Mouse (Mus musculus) macrophage (primary cell): ENCODE data around the gene Mief2. TPM values are rescaled to one million over a fixed set of nuclear protein-coding genes. Genes with fewer than 3 reads are reported as not detected.
A peak's percentile ranks its signal among the peaks of the same experiment; 100 is the strongest.

ENCODE experiments used
- H3K27ac ChIP-seq: fragments of 350-480 bp; formaldehyde crosslinking; 2 replicates; pipeline ENCODE4 v1.9.0; 2021
- H3K36me3 ChIP-seq: fragments of 350-480 bp; formaldehyde crosslinking; 2 replicates; pipeline ENCODE4 v1.9.0; 2021; ENCODE audit errors: inconsistent target
- H3K4me3 ChIP-seq: fragments of 350-480 bp; formaldehyde crosslinking; 2 replicates; pipeline ENCODE4 v1.9.0; 2021; ENCODE audit errors: inconsistent target
- H3K79me2 ChIP-seq: fragments of 350-480 bp; formaldehyde crosslinking; 2 replicates; pipeline ENCODE4 v1.9.0; 2021; ENCODE audit errors: inconsistent target
- WGBS: methylation state at CpG from one replicate; pipeline ENCODE4 v1.1.7; 2026; ENCODE audit warnings: inconsistent platforms; ENCODE audit not compliant: missing documents; 5-methylcytosine and 5-hydroxymethylcytosine counted together
- polyA plus RNA-seq: library from polyadenylated mRNA; stranded (reverse); fragments of 250-400 nt; gene quantifications from 3 replicates; pipeline ENCODE4 v1.2.4, GENCODE M21; 2018; ENCODE audit warnings: inconsistent platforms

Mief2 gene
- polyA plus RNA-seq, 1 experiment from 2014 or later: 5.2 TPM

GRCm38 (mm10) chr11:60735191-60735590 lies 7.0 kb downstream of the Mief2 start:
- H3K4me3 ChIP-seq: no peak overlapping the region
- whole genome bisulfite sequencing: 87% methylated on average over 5 of the region's 5 CpGs
- H3K79me2 ChIP-seq: no peaks in the 10 kb centered on the region; the same call in 1 of the 2 replicates
- H3K27ac ChIP-seq: no peak overlapping the region
- peaks cover 32% of the 10 kb centered on the region; the same call in 1 of the 2 replicates for H3K36me3 ChIP-seq

DNA sequence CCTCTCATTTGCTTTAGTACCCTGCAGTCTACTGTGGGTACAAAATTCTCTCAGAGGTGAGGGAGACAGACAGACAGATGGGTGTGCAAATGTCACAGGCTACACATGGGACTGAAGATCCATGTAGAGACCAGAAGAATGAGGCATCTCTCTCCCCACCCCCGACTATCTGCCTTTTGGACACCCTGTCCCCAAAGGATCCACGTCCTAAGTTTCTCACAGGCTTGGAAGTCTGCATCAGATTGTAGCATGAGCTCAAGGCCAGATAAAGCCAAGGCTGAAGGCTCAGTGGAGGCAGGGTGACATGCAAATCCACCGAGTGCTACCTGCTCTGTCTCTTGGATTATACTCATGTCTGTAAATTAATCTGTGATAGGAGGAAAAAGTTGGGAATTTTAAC lies 8.3 kb downstream of the Mief2 start:
- no peaks in the 10 kb centered on the region for H3K79me2 ChIP-seq
- H3K4me3 ChIP-seq: no peak overlapping the region
- H3K27ac ChIP-seq: no peak overlapping the region
- WGBS: 88% methylated on average over 3 of the region's 3 CpGs
- peaks cover 38% of the 10 kb centered on the region; the same call in 1 of the 2 replicates for H3K36me3 ChIP-seq

- no peaks in the 10 kb centered on the region for H3K79me2 ChIP-seq
- H3K4me3 ChIP-seq: no peak overlapping the region
- H3K36me3 ChIP-seq: peaks cover 40% of the 10 kb centered on the region
- no peak overlapping the region for H3K27ac ChIP-seq
Observed at GRCm38 (mm10) chr11:60737450-60737849, 9.3 kb downstream of the Mief2 start.

GRCm38 (mm10) chr11:60740321-60740720 lies 12.1 kb downstream of the Mief2 start:
- Histone ChIP-seq H3K79me2 (no peaks in the 10 kb centered on the region), H3K36me3 (peaks cover 62% of the 10 kb centered on the region), H3K4me3 (no peak overlapping the region), H3K27ac (no peak overlapping the region)
- 100% methylated on average over 3 of the region's 3 CpGs for WGBS

DNA sequence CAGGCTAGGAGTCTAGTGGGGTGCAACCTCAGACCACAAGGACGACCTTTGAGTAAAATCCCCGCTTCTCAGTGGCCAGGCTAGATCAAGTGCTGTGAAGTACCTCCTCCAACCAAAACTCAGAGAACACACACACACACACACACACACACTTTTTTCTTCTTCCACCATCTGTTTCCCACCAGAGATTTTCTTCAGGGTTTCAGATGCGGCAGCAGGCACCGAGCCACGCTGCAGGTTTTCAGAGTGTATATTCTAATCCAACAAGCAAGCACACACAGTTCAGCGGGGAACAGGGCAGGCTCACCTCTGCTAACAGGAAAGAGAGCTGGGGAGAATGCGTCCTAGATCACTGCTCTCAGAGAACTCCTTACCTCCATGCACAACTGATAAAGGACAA lies 27.4 kb downstream of the Mief2 start:
- H3K4me3 ChIP-seq: no peak overlapping the region
- no peaks in the 10 kb centered on the region for H3K79me2 ChIP-seq
- WGBS: 93% methylated on average over 7 of the region's 7 CpGs
- peaks cover 76% of the 10 kb centered on the region for H3K36me3 ChIP-seq
- no peak overlapping the region for H3K27ac ChIP-seq

DNA sequence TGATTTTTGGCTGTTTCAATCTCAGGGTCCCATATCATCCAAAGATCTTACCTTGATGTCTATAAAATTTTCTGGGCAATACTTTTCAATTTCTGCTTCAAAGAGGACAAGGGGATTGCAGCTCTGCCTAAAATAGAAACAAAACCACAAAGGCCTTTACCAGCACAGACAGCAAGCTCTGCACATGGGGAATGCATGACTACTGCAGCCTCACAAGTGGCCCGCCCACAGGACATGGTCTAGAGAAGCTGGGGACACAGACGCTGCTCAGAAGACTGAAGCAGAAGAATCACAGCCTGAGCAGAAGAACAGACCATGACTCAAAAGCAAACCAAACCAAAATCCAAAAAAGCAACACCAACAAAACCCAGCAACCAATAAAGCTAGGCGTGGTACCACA lies 33.5 kb downstream of the Mief2 start:
- Histone ChIP-seq H3K79me2 (peaks cover 36% of the 10 kb centered on the region), H3K36me3 (peaks cover 21% of the 10 kb centered on the region; the same call in 1 of the 2 replicates), H3K27ac (peak overlapping the region; percentile 57), H3K4me3 (no peak overlapping the region)
- WGBS: 47% methylated on average over 3 of the region's 3 CpGs

GRCm38 (mm10) chr11:60766969-60767368 lies 38.8 kb downstream of the Mief2 start:
- Histone ChIP-seq H3K79me2 (peaks cover 80% of the 10 kb centered on the region), H3K27ac (no peak overlapping the region), H3K4me3 (no peak overlapping the region), H3K36me3 (no peaks in the 10 kb centered on the region; the same call in 1 of the 2 replicates)
- WGBS: 90% methylated on average over 4 of the region's 4 CpGs

DNA sequence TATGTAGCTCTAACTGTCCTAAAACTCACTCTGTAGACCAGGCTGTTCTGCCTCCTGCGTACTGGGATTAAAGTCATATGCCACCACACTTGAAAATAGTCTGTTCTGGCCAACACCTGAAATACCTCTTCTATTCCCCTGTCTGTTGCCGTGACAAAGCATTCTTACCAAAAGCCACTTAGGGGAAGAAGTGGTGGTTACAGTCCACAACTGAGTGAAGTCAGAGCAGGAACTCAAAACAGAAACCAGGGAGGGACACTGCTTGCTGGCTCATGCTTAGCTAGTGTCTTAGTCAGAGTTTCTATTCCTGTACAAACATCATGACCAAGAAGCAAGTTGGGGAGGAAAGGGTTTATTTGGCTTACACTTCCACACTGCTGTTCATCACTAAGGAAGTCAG lies 41.1 kb downstream of the Mief2 start:
- Histone ChIP-seq H3K79me2 (peaks cover 91% of the 10 kb centered on the region), H3K27ac (peak overlapping the region; percentile 81), H3K4me3 (peak overlapping the region; percentile 22; the same call in 1 of the 2 replicates), H3K36me3 (no peaks in the 10 kb centered on the region; the same call in 1 of the 2 replicates)
- whole genome bisulfite sequencing: 3% methylated on average over 2 of the region's 2 CpGs

DNA sequence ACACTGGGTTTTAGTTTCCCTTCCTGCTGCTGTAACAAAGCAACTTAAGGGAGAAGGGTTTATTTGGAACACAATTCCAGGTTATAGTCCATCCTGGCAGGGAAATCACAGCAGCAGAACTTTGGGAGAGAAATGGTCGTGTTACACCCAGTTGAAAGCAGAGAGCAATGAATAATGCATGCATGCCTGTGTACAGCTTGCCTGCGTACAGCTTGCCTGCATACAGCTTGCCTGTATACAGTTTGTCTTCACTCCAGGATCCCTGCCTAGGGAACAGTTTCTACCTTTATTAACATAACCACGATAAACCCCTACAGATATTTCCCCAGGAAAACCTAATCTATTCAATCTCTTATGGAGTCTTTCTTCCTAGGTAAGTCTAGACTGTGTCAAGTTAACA lies 42.6 kb downstream of the Mief2 start:
- no peaks in the 10 kb centered on the region for H3K36me3 ChIP-seq
- peak overlapping the region; percentile 81 for H3K27ac ChIP-seq
- H3K4me3 ChIP-seq: no peak overlapping the region
- H3K79me2 ChIP-seq: peaks cover 90% of the 10 kb centered on the region
- 97% methylated on average over 3 of the region's 3 CpGs for WGBS

- H3K27ac ChIP-seq: no peak overlapping the region
- no peaks in the 10 kb centered on the region for H3K36me3 ChIP-seq
- 92% methylated on average over 4 of the region's 4 CpGs for WGBS
- no peak overlapping the region for H3K4me3 ChIP-seq
- H3K79me2 ChIP-seq: peaks cover 80% of the 10 kb centered on the region
Observed at GRCm38 (mm10) chr11:60772161-60772560, 44.0 kb downstream of the Mief2 start.

- no peak overlapping the region; the same call in 1 of the 2 replicates for H3K4me3 ChIP-seq
- WGBS: 95% methylated on average over 2 of the region's 3 CpGs
- H3K79me2 ChIP-seq: peaks cover 78% of the 10 kb centered on the region
- peak overlapping the region; percentile 99 for H3K27ac ChIP-seq
- H3K36me3 ChIP-seq: peaks cover 8% of the 10 kb centered on the region; the same call in 1 of the 2 replicates
Observed at GRCm38 (mm10) chr11:60774158-60774689, 46.0 kb downstream of the Mief2 start.

- H3K27ac ChIP-seq: peak overlapping the region; percentile 99
- 0% methylated on average over 1 of the region's 1 CpGs for WGBS
- peaks cover 84% of the 10 kb centered on the region for H3K79me2 ChIP-seq
- no peak overlapping the region; the same call in 1 of the 2 replicates for H3K4me3 ChIP-seq
- peaks cover 12% of the 10 kb centered on the region; the same call in 1 of the 2 replicates for H3K36me3 ChIP-seq
Observed at GRCm38 (mm10) chr11:60774841-60775240, 46.6 kb downstream of the Mief2 start.

- H3K79me2 ChIP-seq: peaks cover 87% of the 10 kb centered on the region
- 54% methylated on average over 6 of the region's 6 CpGs for WGBS
- H3K27ac ChIP-seq: peak overlapping the region; percentile 99
- H3K36me3 ChIP-seq: peaks cover 17% of the 10 kb centered on the region; the same call in 1 of the 2 replicates
- peak overlapping the region; percentile 96 for H3K4me3 ChIP-seq
Observed at GRCm38 (mm10) chr11:60775578-60775977, 47.4 kb downstream of the Mief2 start.

GRCm38 (mm10) chr11:60776107-60776828 lies 48.1 kb downstream of the Mief2 start:
- Histone ChIP-seq H3K79me2 (peaks cover 87% of the 10 kb centered on the region), H3K27ac (peak overlapping the region; percentile 99), H3K36me3 (peaks cover 20% of the 10 kb centered on the region; the same call in 1 of the 2 replicates), H3K4me3 (peak overlapping the region; percentile 96)
- whole genome bisulfite sequencing: 5% methylated on average over 16 of the region's 17 CpGs
